Mouse (Mus musculus) left cerebral cortex, adult 8-10 months (tissue): ENCODE measurements around the gene Tsc1. TPM values are rescaled to one million over a fixed set of nuclear protein-coding genes. Genes with fewer than 3 reads are reported as not detected.

ENCODE experiments used
- DNase-seq, 2 experiments: peaks; one replicate each; pipeline ENCODE4 v3.0.0; 2022; ENCODE audit warnings: low spot score in 2 of 2
- microRNA-seq, 2 experiments: library from miRNA; unstranded; fragments of <30 nt; microRNA quantifications; one replicate each; pipeline ENCODE4 v1.2.0; 2022
- total RNA-seq, 4 experiments: library from RNA; stranded (reverse); gene quantifications; 2 replicates each; pipeline ENCODE4 v1.2.4; 2022

The Tsc1 gene
- total RNA-seq, 4 experiments from 2014 or later = 54.1 to 61.6 (median 57.4) TPM

DNA sequence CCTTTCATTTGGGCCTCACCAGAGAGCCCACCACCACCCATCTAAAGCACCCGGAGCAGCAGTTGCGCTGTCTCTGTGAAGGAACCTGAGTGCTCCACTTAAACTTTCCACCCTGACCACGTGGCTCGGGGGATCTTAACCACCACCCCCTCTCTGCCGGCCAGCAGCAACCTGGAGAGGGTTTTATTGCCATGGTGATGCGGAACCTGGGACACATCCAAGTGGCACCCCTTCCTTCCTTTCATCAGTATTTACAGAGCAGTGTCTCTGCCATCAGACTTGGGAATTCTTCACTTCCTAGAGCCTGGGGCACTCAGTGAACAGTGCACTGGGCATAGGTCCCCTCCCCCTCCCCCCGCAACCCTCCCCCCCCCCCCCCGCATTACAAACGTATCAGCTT, 82.9 kb downstream of the Tsc1 start:
- DNase-seq = no peak

DNA sequence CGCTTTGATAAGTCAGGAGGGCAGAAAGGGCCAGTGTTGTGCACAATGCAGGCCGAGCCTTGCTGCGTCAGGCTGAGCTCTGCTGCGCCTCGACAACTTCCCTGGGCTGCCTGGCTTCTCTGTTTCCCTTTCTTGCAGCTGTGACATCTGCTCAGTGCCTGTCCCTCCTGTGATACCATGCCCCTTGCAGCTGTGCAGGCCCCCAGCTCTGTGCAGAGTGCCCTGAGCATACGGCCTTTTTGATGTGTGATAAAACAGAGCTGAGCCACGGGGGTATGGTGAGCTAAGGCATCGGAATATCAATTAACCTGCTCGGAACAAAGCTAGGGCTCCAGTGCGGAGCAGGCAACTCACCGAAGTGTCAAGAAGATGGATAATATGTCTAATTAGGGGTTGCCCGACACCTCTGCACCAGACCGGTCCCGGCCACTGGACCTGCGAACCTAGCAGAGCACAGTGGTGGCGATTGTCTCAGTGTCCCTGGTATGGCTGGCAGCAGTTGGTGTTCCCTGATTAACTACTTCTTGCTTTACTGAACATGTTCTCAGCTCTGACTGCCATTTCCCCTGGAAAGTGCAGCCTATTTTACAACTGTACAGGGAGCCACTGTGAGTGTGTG, 86.9 kb downstream of the Tsc1 start:
- no peak for DNase-seq

DNA sequence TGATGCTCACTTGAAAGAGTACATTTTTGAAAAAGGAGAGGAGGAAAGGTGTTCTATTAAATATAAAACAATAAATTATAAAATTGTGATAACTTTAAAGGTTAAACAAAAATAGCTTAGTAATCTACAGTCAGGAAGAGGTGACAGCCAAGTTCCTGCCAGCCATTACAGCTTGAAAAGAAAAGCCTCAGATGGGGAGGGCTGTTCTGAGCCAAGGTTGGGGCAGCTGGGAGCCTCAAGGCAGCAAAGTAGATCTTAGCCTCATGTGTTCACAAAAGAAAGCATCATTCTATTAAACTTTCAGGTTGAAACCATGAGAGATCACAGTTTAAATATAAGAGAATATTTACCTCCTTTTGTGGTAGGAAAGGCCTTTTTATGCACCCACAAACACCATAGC, 89.6 kb downstream of the Tsc1 start:
- no peak for DNase-seq

DNA sequence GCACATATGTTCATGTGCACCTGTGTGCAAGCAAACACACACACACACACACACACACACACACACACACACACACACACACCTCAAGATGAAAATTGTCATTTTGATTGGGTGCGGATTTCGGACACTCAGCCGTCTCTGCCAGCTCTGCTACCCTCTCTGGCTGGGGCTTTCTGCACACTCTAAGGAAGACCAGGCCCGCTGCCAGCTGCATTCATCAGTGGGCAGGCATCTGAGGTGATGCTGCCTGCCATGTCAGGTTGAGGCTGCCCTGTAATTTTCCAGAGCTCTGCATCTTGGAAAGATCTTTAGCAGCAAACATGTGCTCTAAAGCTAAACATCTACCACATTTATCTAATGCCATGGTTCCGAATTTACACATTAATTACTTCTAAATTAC, 96.1 kb downstream of the Tsc1 start:
- no peak for DNase-seq

DNA sequence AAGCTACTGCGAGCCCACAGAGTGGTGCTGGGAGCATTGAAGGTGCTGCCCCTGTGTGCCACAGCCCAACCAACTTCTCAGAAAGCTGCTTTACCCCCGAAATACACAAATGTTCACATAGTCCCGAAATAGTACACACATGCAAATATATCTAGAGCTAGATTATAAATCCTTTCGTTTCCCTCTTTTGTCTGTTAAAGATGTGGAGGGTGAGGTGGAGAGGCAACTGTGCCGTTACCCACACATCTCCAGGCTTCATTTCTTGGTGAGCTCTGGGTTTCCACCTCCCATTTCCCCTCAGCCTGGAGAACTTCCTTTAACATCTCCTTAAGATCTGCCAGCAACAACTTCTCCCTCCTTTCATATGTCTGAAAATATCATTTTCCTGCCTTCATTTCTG, 99.1 kb downstream of the Tsc1 start:
- no peak for DNase-seq

Small RNAs within 50 kb of the gene (microRNA-seq; reads per million reads assigned to microRNA genes)
- gene Gm22824 (0 reads per million in 2 experiments), gene Mir3088 (2.3 to 3.3 reads per million in 2 experiments)

Other genes with a start within 250 kb of the Tsc1 start
- gene Ppp1r26, start 194.4 kb upstream of the Tsc1 start, total RNA-seq = 10 to 100 TPM; 23.4 to 29.3 (median 26.5) TPM
- 1 to 10 TPM; 2.4 to 6.3 (median 3.1) TPM for gene 1700007K13Rik, start 174.9 kb upstream of the Tsc1 start, total RNA-seq
- gene Mrps2, start 173.2 kb upstream of the Tsc1 start, total RNA-seq = 10 to 100 TPM; 37.5 to 40.1 (median 38.5) TPM
- gene Gbgt1, start 144.3 kb upstream of the Tsc1 start, total RNA-seq = 1 to 10 TPM; 2.9 to 4.4 (median 3.5) TPM
- gene Gm10134, start 135.1 kb upstream of the Tsc1 start, total RNA-seq = 1 to 10 TPM in 2 of 4 experiments, not detected in 2; 1.7 to 3.6 TPM
- 100 to 1,000 TPM in 1 of 4 experiments, 10 to 100 TPM in 3; 89.1 to 103 (median 96.7) TPM for gene Ralgds, start 128.1 kb upstream of the Tsc1 start, total RNA-seq
- not detected for gene Cel, start 77.8 kb upstream of the Tsc1 start, total RNA-seq
- gene Gtf3c5, start 57.5 kb upstream of the Tsc1 start, total RNA-seq = 10 to 100 TPM; 18.0 to 19.4 (median 19.2) TPM
- gene Gfi1b, start 19.2 kb upstream of the Tsc1 start, total RNA-seq = not detected
- gene Spaca9, start 58.5 kb downstream of the Tsc1 start, total RNA-seq = 1 to 10 TPM in 2 of 4 experiments, under 1 TPM in 2; 0.55 to 2.1 (median 1.1) TPM
- 1 to 10 TPM; 1.7 to 2.6 (median 2.4) TPM for gene Ak8, start 58.9 kb downstream of the Tsc1 start, total RNA-seq
- gene Gtf3c4, start 199.1 kb downstream of the Tsc1 start, total RNA-seq = 10 to 100 TPM; 32.2 to 36.3 (median 34.0) TPM
- gene Ddx31, start 199.2 kb downstream of the Tsc1 start, total RNA-seq = 1 to 10 TPM; 7.6 to 9.7 (median 8.7) TPM